Mouse (Mus musculus) heart, adult 2 months (tissue): ENCODE results near the gene Ndufs2.
A peak's percentile ranks its signal among the peaks of the same experiment; 100 is the strongest.

ENCODE experiments used
- CTCF ChIP-seq: fragments of 200-600 bp; IDR thresholded peaks from 2 replicates; pipeline ENCODE4 v1.8.1; 2022; ENCODE audit warnings: antibody characterized with exemption, mild to moderate bottlenecking, moderate library complexity
- POLR2A ChIP-seq: fragments of 200-500 bp; IDR thresholded peaks from 2 replicates; pipeline ENCODE4 v1.6.1; 2011; ENCODE audit warnings: mild to moderate bottlenecking, low read depth, low read length, control low read depth; ENCODE audit not compliant: insufficient read depth

- no peak for TF ChIP-seq CTCF
- peak; percentile 62; the same call in 1 of the 2 replicates for TF ChIP-seq POLR2A
Observed at GRCm38 (mm10) chr1:171234126-171234525, 17.1 kb downstream of the Ndufs2 start, which contains the start of gene Fcer1g.
